9 mouse cellular contexts compared by ENCODE assay signal in genomic region chr11:96332618-96333032, GRCm38 (mm10). TPM values are rescaled to one million over a fixed set of nuclear protein-coding genes. Genes with fewer than 3 reads are reported as not detected.
DNase-seq lines count a peak whose midpoint lies in the region; ATAC-seq and TF ChIP-seq lines count a peak whose summit lies in the region.
"Had no signal": no experiment of that assay in that cellular context is flagged by ENCODE, and none has a peak within 500 bp of the region (broad histone marks: within the 10 kb centered on the region; RNA-seq: fewer than 3 reads in every experiment).

No protein-coding gene starts in this region.

- ATAC-seq in lung, embryonic 14.5 days (ENCODE audit: insufficient read depth) = peak; percentile 65
- peak; percentile 27 for ATAC-seq in intestine, embryonic 15.5 days

- no peaks in the 10 kb centered on the region for H3K9me3 ChIP-seq in lung, embryonic 14.5 days (ENCODE audit: low read depth, low read length)
- no peaks in the 10 kb centered on the region for H3K9me3 ChIP-seq in intestine, embryonic 15.5 days

- no peak for TF ChIP-seq POLR2A in small intestine, adult 2 months (IDR thresholded peaks at IDR 0.05; ENCODE audit: low read depth, low read length)

- H3K9ac ChIP-seq in lung, embryonic 14.5 days = peak overlapping the region; percentile 97
- peak overlapping the region; percentile 66 for H3K9ac ChIP-seq in intestine, embryonic 15.5 days

- no peak for TF ChIP-seq CTCF in lung, embryonic 14.5 days (IDR thresholded peaks at IDR 0.05; ENCODE audit: low read depth)
- no peak for TF ChIP-seq CTCF in small intestine, adult 2 months (IDR thresholded peaks at IDR 0.05; ENCODE audit: extremely low read depth, insufficient read length, insufficient replicate concordance, low read depth, low read length)

- H3K4me2 ChIP-seq in lung, embryonic 14.5 days = peak overlapping the region; percentile 84
- H3K4me2 ChIP-seq in intestine, embryonic 15.5 days (replicated peaks) = peak overlapping the region; percentile 72

- peak overlapping the region; percentile 64 for H3K4me3 ChIP-seq in lung, embryonic 14.5 days (ENCODE audit: low read depth, low read length)
- H3K4me3 ChIP-seq in intestine, embryonic 15.5 days (replicated peaks) = peak overlapping the region; percentile 46
- H3K4me3 ChIP-seq in small intestine, adult 2 months (ENCODE audit: low read depth, low read length) = peak overlapping the region; percentile 49

- H3K27ac ChIP-seq in lung, embryonic 14.5 days (ENCODE audit: low read depth) = peak overlapping the region; percentile 100
- H3K27ac ChIP-seq in intestine, embryonic 15.5 days = peak overlapping the region; percentile 92
- H3K27ac ChIP-seq in small intestine, adult 2 months (ENCODE audit: insufficient read depth, low read depth, low read length) = peak overlapping the region; percentile 25

- DNase-seq in embryo, embryonic 11 days = peak; percentile 76
- DNase-seq in embryo, embryonic 10 days (ENCODE audit: low spot score) = no peak
- peak; percentile 79 for DNase-seq in lung, embryonic 14.5 days
- no peak for DNase-seq in lung, postnatal 14 days
- DNase-seq in urinary bladder, postnatal 10 days (ENCODE audit: low spot score) = no peak
- no peak for DNase-seq in cerebellum, adult 9-11 months
- DNase-seq: cerebellum, postnatal 10 days had no signal

- peaks cover 21% of the 10 kb centered on the region for H3K4me1 ChIP-seq in lung, embryonic 14.5 days (ENCODE audit: insufficient read depth)
- H3K4me1 ChIP-seq in intestine, embryonic 15.5 days (replicated peaks) = peaks cover 78% of the 10 kb centered on the region
- H3K4me1 ChIP-seq in small intestine, adult 2 months (ENCODE audit: control insufficient read depth, insufficient read depth, insufficient read length, low read length) = no peaks in the 10 kb centered on the region; the same call in 1 of the 2 replicates

- peaks cover 25% of the 10 kb centered on the region for H3K27me3 ChIP-seq in lung, embryonic 14.5 days (ENCODE audit: insufficient read depth, low read length)
- H3K27me3 ChIP-seq in intestine, embryonic 15.5 days (replicated peaks) = peaks cover 6% of the 10 kb centered on the region; the same call in 1 of the 2 replicates
- no peaks in the 10 kb centered on the region; the same call in none of the 2 replicates for H3K27me3 ChIP-seq in small intestine, adult 2 months (ENCODE audit: control insufficient read depth, insufficient read depth, low read length)

- whole genome bisulfite sequencing in lung, embryonic 14.5 days = under 1% methylated on average over 35 of the region's 35 CpGs
- WGBS in intestine, embryonic 15.5 days = 8% methylated on average over 35 of the region's 35 CpGs
- 27% methylated on average over 35 of the region's 35 CpGs for WGBS in small intestine, adult 2 months

- H3K36me3 ChIP-seq in lung, embryonic 14.5 days (ENCODE audit: insufficient read depth) = peaks cover 47% of the 10 kb centered on the region
- H3K36me3 ChIP-seq in intestine, embryonic 15.5 days = no peaks in the 10 kb centered on the region
- H3K36me3 ChIP-seq in small intestine, adult 2 months (ENCODE audit: control insufficient read depth, insufficient read depth, low read length) = no peaks in the 10 kb centered on the region

RNA-seq across cellular contexts. Expression of gene Hoxb3, which starts 9.5 kb away (rescaled TPM):
- polyA plus RNA-seq in lung, embryonic 14.5 days (2014; fragmentation: Nextera tagmentation; extraction: Ambion mirVana) = 3.9 and 6.3 TPM in 2 replicates
- polyA plus RNA-seq in intestine, embryonic 15.5 days (2015; fragmentation: Nextera tagmentation; extraction: Ambion mirVana) = 1.8 and 2.7 TPM in 2 replicates
- 3.5 and 5.5 TPM in 2 replicates for polyA plus RNA-seq in small intestine, adult 2 months (2012; rRNA removed)

RNA-seq across cellular contexts. Expression of gene Hoxb4, which starts 14.6 kb away (rescaled TPM):
- 3.8 and 3.9 TPM in 2 replicates for polyA plus RNA-seq in lung, embryonic 14.5 days (2014; fragmentation: Nextera tagmentation; extraction: Ambion mirVana)
- 2.8 and 3.2 TPM in 2 replicates for polyA plus RNA-seq in intestine, embryonic 15.5 days (2015; fragmentation: Nextera tagmentation; extraction: Ambion mirVana)
- polyA plus RNA-seq in small intestine, adult 2 months (2012; rRNA removed) = 1.4 and 2.9 TPM in 2 replicates

RNA-seq across cellular contexts. Expression of gene Hoxb2, which starts 17.7 kb away (rescaled TPM):
- polyA plus RNA-seq in lung, embryonic 14.5 days (2014; fragmentation: Nextera tagmentation; extraction: Ambion mirVana) = 48.9 and 51.6 TPM in 2 replicates
- 17.7 and 19.8 TPM in 2 replicates for polyA plus RNA-seq in intestine, embryonic 15.5 days (2015; fragmentation: Nextera tagmentation; extraction: Ambion mirVana)
- polyA plus RNA-seq in small intestine, adult 2 months (2012; rRNA removed) = 9.9 TPM in 2 replicates

RNA-seq across cellular contexts. Expression of gene Hoxb5, which starts 29.5 kb away (rescaled TPM):
- 65.9 and 76.1 TPM in 2 replicates for polyA plus RNA-seq in lung, embryonic 14.5 days (2014; fragmentation: Nextera tagmentation; extraction: Ambion mirVana)
- polyA plus RNA-seq in intestine, embryonic 15.5 days (2015; fragmentation: Nextera tagmentation; extraction: Ambion mirVana) = 27.2 and 31.3 TPM in 2 replicates
- 1.8 and 3.2 TPM in 2 replicates for polyA plus RNA-seq in small intestine, adult 2 months (2012; rRNA removed)

RNA-seq across cellular contexts. Expression of gene Hoxb1, which starts 32.9 kb away (rescaled TPM):
- polyA plus RNA-seq in lung, embryonic 14.5 days (2014; fragmentation: Nextera tagmentation; extraction: Ambion mirVana) = 0.08 TPM in 1 of 2 replicates, not detected in the other
- polyA plus RNA-seq in intestine, embryonic 15.5 days (2015; fragmentation: Nextera tagmentation; extraction: Ambion mirVana) = 0.30 TPM in 1 of 2 replicates, not detected in the other
- not detected in 2 replicates for polyA plus RNA-seq in small intestine, adult 2 months (2012; rRNA removed)

Comparison
In these comparisons a context has a peak if more than half of its experiments do, and no peak if none do; other contexts are left out.
1. DNase-seq: peak in embryo, embryonic 11 days (single experiment) and lung, embryonic 14.5 days (single experiment); none in embryo, embryonic 10 days (single experiment), lung, postnatal 14 days (single experiment), urinary bladder, postnatal 10 days (single experiment) and cerebellum, adult 9-11 months (single experiment).
2. H3K27ac ChIP-seq: peak in every context shown above with its lines; median percentile 100 in lung, embryonic 14.5 days; 92 in intestine, embryonic 15.5 days; 25 in small intestine, adult 2 months.
3. Peak in every context shown above with its lines, with median percentiles within 50 percentile points of each other: H3K4me3 ChIP-seq.